Mouse (Mus musculus) hindbrain, embryonic 15.5 days (tissue): ENCODE results near the gene Upk3b. TPM values are rescaled to one million over a fixed set of nuclear protein-coding genes. Genes with fewer than 3 reads are reported as not detected.
A peak's percentile ranks its signal among the peaks of the same experiment; 100 is the strongest.
"Not testable (repeated sequence)": the region's sequence is repeated elsewhere in the genome, so short reads cannot be mapped to it uniquely, and the experiment has no call there.

ENCODE experiments used
- ATAC-seq: fragments of 200-750 bp; cut with Nextera tagmentation; 2 replicates; pipeline ENCODE4 v1.8.0; 2017; ENCODE audit warnings: low read depth, moderate number of reproducible peaks, moderate TSS enrichment; ENCODE audit not compliant: low FRiP score
- H3K27ac ChIP-seq: fragments of 300-500 bp; sonication (generic); replicated peaks from 2 replicates; pipeline ENCODE4 v1.5.1; 2015; ENCODE audit warnings: mild to moderate bottlenecking, inconsistent platforms
- H3K27me3 ChIP-seq: fragments of 300-500 bp; sonication (generic); 2 replicates; pipeline ENCODE4 v1.6.1; 2015; ENCODE audit warnings: control low read depth, inconsistent platforms
- H3K36me3 ChIP-seq: fragments of 300-500 bp; sonication (generic); 2 replicates; pipeline ENCODE4 v1.6.1; 2015; ENCODE audit warnings: control low read depth, inconsistent platforms
- H3K4me1 ChIP-seq: fragments of 300-500 bp; sonication (generic); replicated peaks from 2 replicates; pipeline ENCODE4 v1.6.1; 2015; ENCODE audit warnings: control low read depth, inconsistent platforms
- H3K4me2 ChIP-seq: fragments of 300-500 bp; sonication (generic); 2 replicates; pipeline ENCODE4 v1.6.1; 2015; ENCODE audit warnings: moderate library complexity, mild to moderate bottlenecking, inconsistent platforms
- H3K4me3 ChIP-seq: fragments of 300-500 bp; sonication (generic); 2 replicates; pipeline ENCODE4 v1.5.1; 2015; ENCODE audit warnings: mild to moderate bottlenecking, inconsistent platforms
- H3K9ac ChIP-seq: fragments of 300-500 bp; sonication (generic); 2 replicates; pipeline ENCODE4 v1.6.1; 2015; ENCODE audit warnings: inconsistent platforms
- H3K9me3 ChIP-seq: fragments of 300-500 bp; sonication (generic); 2 replicates; pipeline ENCODE4 v1.6.1; 2016; ENCODE audit warnings: control low read depth, inconsistent platforms
- WGBS: fragments of 180-500 bp; shearing (Covaris S2); methylation state at CpG from one replicate; pipeline ENCODE4 v1.1.7; 2015; 5-methylcytosine and 5-hydroxymethylcytosine counted together
- polyA plus RNA-seq: library from polyadenylated mRNA; unstranded; fragments of >200 nt; fragmentation: Nextera tagmentation; extraction: Ambion mirVana; gene quantifications from 2 replicates; pipeline ENCODE4 v1.2.1, GENCODE M21; 2015

Gene Upk3b
- polyA plus RNA-seq, 1 experiment from 2014 or later, result not detected

DNA sequence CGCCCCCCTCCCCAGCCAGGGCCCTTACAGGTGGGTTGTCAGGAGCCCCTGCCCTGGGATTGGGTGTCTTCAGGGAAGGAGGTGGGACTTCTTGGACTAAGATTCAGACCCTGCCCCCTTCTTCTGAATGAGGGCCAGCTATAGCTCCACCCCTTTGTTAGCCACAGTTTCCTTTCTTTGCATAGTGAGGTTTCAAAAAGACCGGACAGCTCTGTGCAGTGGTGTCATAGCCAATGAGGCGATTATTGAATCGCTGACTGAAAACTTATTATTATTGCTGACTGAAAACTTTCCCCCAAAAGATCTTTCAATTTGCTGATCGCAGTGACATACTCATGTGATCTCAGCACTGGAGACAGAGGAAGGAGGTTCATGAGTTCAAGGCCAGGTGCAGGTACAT lies 1.9 kb downstream of the Upk3b start:
- Histone ChIP-seq H3K4me2 (no peak overlapping the region), H3K36me3 (no peaks in the 10 kb centered on the region), H3K4me1 (no peaks in the 10 kb centered on the region), H3K27ac (no peak overlapping the region), H3K4me3 (no peak overlapping the region), H3K9ac (no peak overlapping the region), H3K27me3 (no peaks in the 10 kb centered on the region), H3K9me3 (no peaks in the 10 kb centered on the region)
- ATAC-seq, result no peak; the same call in 1 of the 2 replicates
- WGBS, result 44% methylated on average over 5 of the region's 5 CpGs

DNA sequence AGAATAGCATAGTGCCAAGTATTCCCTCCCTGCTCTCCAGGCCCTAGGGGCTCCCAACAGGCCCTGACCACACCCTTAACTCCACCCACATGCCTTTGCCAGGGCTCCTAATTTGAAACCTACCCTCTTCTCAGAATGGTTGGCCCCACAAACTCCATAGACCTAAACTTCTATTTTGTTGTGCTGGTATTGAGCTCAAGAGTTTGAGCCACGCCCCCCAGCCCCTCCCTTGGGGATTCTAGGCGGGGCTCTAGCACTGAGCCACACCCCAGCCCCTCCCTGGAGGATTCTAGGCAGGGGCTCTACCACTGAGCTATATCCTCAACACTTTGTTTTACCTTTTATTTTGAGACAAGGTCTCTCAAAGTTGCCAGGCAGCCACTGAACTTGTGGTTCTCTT lies 3.0 kb downstream of the Upk3b start:
- Histone ChIP-seq H3K27ac (no peak overlapping the region), H3K4me2 (no peak overlapping the region), H3K4me1 (0 out of 2 replicates have a peak, but pooled peaks cover 2% of the 10 kb centered on the region), H3K36me3 (no peaks in the 10 kb centered on the region), H3K4me3 (no peak overlapping the region), H3K27me3 (no peaks in the 10 kb centered on the region), H3K9me3 (no peaks in the 10 kb centered on the region), H3K9ac (no peak overlapping the region)
- 43% methylated on average over 2 of the region's 2 CpGs for WGBS
- ATAC-seq, result no peak

DNA sequence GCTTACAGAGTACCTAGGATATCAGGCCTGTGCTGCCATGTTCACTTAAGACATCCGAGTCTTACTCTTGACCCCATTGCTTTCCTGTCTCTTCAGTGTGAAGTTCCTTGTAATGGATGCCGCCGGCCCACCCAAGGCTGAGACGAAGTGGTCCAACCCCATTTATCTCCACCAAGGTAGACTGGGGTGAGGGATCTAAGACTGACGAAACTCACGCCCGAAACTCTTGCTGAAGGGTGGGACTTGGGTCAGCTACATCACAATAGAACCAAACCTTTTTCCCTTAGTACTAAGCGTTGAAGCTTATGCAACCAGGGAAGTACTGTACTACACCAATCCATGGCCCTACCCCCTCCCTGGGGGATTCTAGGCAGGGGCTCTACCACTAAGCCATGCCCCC lies 3.4 kb downstream of the Upk3b start:
- Histone ChIP-seq H3K36me3 (no peaks in the 10 kb centered on the region), H3K9ac (no peak overlapping the region), H3K27me3 (no peaks in the 10 kb centered on the region), H3K4me3 (no peak overlapping the region), H3K27ac (no peak overlapping the region), H3K4me2 (no peak overlapping the region), H3K4me1 (0 out of 2 replicates have a peak, but pooled peaks cover 2% of the 10 kb centered on the region), H3K9me3 (no peaks in the 10 kb centered on the region)
- ATAC-seq, result no peak
- WGBS, result 97% methylated on average over 8 of the region's 8 CpGs

DNA sequence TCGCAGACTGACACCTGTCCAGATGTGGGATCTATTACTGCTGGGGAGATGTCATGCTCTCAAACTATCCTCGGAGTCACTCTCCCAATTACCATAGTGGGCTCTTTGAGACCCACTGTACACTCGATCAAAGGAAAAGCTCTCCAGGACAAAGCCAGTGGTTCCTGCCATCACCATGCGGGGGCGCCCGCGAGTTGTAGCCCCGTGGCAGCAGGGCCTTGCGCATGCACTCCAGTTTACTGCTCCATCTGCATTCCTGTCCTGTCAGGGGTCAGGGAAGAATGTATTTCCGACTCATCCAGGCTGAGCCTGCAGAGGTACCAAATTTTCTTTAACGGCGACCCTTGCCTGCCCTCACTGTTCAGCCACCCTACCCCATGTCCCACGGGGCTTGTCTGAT lies 6.6 kb downstream of the Upk3b start:
- Histone ChIP-seq H3K27ac (no peak overlapping the region), H3K4me2 (no peak overlapping the region), H3K4me1 (0 out of 2 replicates have a peak, but pooled peaks cover 2% of the 10 kb centered on the region), H3K9me3 (no peaks in the 10 kb centered on the region), H3K9ac (no peak overlapping the region), H3K36me3 (no peaks in the 10 kb centered on the region), H3K4me3 (no peak overlapping the region), H3K27me3 (no peaks in the 10 kb centered on the region)
- WGBS, result 69% methylated on average over 13 of the region's 13 CpGs
- ATAC-seq, result no peak

DNA sequence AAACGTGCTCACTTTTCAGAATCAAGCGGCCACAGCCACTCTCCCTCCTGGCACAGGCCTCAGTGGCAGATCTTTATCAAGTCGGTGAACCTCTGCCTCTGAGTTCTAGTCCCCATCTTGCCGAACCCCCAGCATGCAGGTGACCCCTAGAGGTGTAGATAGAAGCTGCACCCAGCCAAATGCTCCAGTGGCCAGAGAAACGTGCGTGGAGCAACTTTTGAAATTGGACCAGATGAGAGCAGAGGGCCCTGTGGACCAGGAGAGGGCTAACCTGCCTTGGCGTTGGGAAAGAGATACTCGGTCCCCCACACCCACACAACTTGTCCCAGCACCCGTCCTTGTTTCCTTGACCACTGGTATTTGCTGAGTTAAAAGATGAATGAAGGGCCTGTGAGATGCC lies 7.1 kb downstream of the Upk3b start:
- Histone ChIP-seq H3K36me3 (no peaks in the 10 kb centered on the region), H3K4me3 (no peak overlapping the region), H3K9ac (no peak overlapping the region), H3K27ac (no peak overlapping the region), H3K27me3 (no peaks in the 10 kb centered on the region), H3K4me1 (0 out of 2 replicates have a peak, but pooled peaks cover 2% of the 10 kb centered on the region), H3K9me3 (no peaks in the 10 kb centered on the region), H3K4me2 (no peak overlapping the region)
- ATAC-seq, result no peak
- WGBS, result 43% methylated on average over 9 of the region's 9 CpGs

DNA sequence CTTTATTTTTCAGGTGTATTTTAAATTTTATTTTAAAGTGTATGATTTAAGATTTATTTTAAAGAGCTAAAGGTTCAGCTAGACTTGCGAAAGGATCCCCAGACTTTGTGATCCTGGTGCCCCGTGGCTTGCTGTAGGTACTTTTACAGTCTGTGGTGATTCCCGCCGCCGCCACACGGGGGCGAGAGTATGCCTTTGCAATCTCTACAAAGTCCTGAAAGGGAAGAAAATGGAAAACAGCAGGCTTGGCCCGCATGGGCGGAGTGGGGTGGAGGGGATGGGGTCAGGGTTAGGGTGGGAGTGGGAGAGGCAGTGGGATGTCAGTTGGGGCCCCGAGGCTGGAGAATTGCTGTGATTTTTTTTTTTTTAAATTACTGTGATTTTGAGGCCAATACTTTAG lies 7.7 kb downstream of the Upk3b start:
- Histone ChIP-seq H3K36me3 (no peaks in the 10 kb centered on the region), H3K27me3 (no peaks in the 10 kb centered on the region), H3K27ac (no peak overlapping the region), H3K4me3 (no peak overlapping the region), H3K4me2 (no peak overlapping the region), H3K9ac (no peak overlapping the region), H3K4me1 (peaks cover 2% of the 10 kb centered on the region; the same call in 1 of the 2 replicates), H3K9me3 (no peaks in the 10 kb centered on the region)
- 2% methylated on average over 10 of the region's 10 CpGs for WGBS
- no peak for ATAC-seq

DNA sequence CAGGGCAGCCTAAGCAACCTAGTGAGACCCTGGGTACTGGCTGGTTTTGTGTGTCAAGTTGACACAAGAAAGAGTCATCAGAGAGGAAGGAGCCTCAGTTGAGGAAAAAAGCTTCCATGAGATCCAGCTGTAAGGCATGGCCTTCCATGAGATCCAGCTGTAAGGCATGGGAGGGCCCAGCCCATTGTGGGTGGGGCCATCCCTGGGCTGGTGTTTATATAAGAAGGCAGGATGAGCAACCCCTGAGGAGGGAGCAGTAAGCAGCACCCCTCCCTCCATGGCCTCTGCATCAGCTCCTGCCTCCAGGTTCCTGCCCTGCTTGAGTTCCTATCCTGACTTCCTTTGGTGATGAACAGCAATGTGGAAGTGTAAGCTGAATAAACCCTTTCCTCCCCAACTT lies 10.2 kb downstream of the Upk3b start:
- H3K4me2 ChIP-seq, ATAC-seq, H3K27ac ChIP-seq, H3K4me3 ChIP-seq, H3K36me3 ChIP-seq, H3K27me3 ChIP-seq, H3K9me3 ChIP-seq, H3K9ac ChIP-seq: not testable (repeated sequence)
- peaks cover 11% of the 10 kb centered on the region for H3K4me1 ChIP-seq

DNA sequence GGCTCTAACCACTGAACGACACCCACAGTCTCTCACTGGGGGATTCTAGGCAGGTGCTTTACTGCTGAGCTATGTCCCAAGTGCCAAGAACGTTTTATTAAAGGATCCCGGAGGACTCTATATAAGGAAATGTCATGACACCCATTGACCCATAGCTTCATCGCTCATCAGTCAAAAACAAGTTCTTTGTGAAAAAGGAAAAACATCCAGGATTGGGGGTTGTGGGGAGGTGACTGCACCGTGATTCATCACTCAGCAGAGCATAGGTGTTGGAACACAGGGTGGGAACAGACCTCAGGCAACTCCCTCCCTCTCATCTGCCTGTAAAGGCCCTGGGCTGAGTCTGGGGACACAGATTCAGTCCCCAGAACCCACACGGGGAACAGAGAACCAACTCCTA lies 11.6 kb downstream of the Upk3b start:
- no peak overlapping the region for H3K4me2 ChIP-seq
- H3K9me3 ChIP-seq, result no peaks in the 10 kb centered on the region

DNA sequence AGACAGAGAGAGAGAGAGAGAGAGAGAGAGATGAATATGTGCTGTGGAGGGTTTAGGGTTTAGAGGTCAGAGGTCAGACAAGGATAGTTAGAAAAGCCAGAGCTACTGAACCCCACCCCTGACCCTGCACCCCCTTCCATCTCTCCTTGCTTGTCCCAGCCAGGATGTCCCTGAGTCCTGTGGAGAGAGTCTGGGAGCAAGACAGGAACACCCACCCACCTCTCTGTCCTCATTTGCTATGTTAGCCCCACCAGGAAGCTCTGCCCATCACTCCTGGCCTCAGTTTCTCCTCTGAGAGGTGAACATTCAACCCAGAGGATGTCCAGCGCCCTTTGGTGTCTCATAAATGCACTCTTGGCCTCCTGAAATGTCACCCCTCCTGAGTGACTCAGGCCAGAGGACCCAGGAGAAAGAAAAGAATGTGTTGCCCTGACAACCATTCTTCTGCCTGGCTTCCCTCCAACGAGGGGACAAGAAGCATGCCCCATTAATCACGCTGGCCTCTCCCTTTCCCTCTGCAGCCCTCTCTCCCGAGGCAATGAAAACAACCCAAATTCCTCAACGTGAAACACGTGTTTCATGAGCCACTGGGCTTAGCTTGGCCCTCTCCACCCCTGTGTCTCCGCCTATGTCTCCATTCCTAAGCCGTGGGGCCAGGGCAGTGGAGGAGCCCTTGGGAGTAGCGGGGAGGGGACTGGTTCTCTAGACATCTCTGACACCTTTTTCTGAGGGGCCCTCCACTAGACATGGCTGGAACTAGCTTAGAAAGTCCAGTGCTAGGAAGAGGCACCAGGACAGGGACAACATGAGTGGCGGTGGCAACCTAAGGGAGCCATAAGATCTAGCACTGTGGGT lies 13.2 kb downstream of the Upk3b start:
- peak; percentile 80; the same call in 1 of the 2 replicates for ATAC-seq
- Histone ChIP-seq H3K9me3 (no peaks in the 10 kb centered on the region), H3K4me2 (no peak overlapping the region), H3K4me1 (peaks cover 9% of the 10 kb centered on the region), H3K36me3 (no peaks in the 10 kb centered on the region), H3K4me3 (no peak overlapping the region), H3K27ac (no peak overlapping the region), H3K27me3 (no peaks in the 10 kb centered on the region), H3K9ac (no peak overlapping the region)
- 7% methylated on average over 10 of the region's 10 CpGs for WGBS

More for the DNA sequence above, 11.6 kb downstream of the Upk3b start:
- Histone ChIP-seq H3K4me1 (peaks cover 11% of the 10 kb centered on the region), H3K27me3 (no peaks in the 10 kb centered on the region), H3K4me3 (no peak overlapping the region), H3K27ac (no peak overlapping the region), H3K36me3 (no peaks in the 10 kb centered on the region), H3K9ac (no peak overlapping the region)
- ATAC-seq, result no peak
- WGBS, result 55% methylated on average over 6 of the region's 6 CpGs

DNA sequence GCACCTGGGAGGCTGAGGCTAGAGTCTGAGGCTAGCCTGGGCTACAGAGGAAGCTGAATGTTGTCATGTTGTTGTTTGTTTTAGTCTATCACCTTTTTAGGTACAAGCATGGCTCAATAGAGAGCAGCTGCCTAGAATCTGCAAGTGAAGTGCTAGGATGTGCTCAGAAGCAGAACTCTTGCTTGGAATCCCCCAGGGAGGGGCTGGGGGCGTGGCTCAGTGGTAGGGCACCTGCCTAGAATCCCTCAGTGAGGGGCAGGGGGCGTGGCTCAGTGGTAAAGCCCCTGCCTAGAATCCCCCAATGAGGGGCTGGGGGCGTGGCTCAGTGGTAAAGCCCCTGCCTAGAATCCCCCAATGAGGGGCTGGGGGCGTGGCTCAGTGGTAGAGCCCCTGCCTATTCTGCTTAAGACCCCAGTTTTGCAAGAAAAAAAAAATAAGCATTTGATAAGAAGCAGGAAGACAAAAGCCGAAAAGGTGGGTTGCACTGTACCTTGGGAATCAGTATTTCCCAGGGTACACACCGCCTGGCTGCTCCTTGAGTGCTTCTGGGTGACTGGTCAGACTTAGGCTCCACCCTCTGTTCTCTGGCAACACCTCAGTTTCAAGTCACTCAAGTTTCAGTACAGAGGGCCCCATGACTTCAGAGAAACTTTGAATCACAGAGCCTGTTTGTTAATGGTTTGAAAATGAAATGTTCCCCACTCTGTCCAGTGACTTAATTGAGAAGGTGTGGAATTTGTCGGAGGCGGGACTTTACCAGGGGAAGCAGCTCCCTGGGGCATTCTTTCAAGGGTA lies 14.8 kb downstream of the Upk3b start:
- Histone ChIP-seq H3K27me3 (no peaks in the 10 kb centered on the region), H3K4me3 (no peak overlapping the region), H3K27ac (no peak overlapping the region), H3K9ac (no peak overlapping the region), H3K36me3 (no peaks in the 10 kb centered on the region), H3K4me1 (peaks cover 9% of the 10 kb centered on the region), H3K4me2 (no peak overlapping the region), H3K9me3 (no peaks in the 10 kb centered on the region)
- 83% methylated on average over 8 of the region's 8 CpGs for WGBS
- no peak for ATAC-seq

DNA sequence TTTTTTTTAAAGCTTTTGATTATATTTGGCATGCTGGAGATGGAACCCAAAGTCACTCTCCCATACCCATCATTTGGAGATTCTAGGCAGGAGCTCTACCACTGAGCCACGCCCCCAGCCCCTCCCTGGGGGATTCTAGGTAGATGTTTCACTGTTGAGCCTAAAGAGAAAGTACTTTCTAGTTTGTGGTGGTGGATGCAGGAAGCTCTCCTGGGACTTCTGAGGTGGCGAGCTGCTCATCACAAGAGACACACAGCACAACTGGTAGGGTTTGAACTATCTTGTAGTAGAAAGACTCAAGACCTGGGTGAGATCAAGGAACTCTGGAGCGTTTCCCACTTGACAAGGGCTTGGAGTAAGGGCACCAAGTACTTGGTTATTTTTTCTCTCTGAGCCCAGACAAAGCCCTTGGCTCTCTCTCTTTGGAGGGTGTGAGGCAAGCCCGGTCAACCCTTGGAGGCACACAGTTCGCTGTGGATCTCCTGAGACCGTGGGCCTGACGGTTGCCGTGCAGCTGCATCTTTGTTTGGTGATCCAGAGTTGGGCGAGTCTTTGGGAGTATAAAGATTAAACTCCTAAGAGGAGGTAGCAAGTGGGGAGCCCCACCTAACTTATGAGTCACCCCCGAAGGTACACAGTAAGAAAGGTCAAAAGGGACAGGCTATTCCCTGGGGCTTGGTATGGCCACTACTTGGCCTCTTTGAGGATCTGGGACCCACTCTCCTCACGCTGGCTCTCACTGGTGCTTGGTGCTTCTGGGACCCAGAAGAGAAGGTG lies 16.2 kb downstream of the Upk3b start, which contains the start of gene Upk3bl:
Upk3bl (plus strand) TSS at position 192 of the 777 bp plus-strand sequence.
- Histone ChIP-seq H3K27ac (no peak within 1 kb of the TSS), H3K4me3 (no peak within 1 kb of the TSS), H3K9ac (no peak within 1 kb of the TSS), H3K27me3 (no peaks in the 10 kb centered on the region), H3K4me1 (peaks cover 9% of the 10 kb centered on the region), H3K4me2 (no peak within 1 kb of the TSS), H3K9me3 (no peaks in the 10 kb centered on the region), H3K36me3 (no peaks in the 10 kb centered on the region)
- ATAC-seq, result no peak
- WGBS, result 93% methylated on average over 11 of the region's 11 CpGs
